Mouse (Mus musculus) C2C12 (cell line): ENCODE measurements at regions not wholly inside any gene's neighbourhood (a gene's known extent, or its start where the extent isn't known, plus 50 kb on each side); places are given as distances from the start of the nearest gene placed in this dataset.

Source experiments
- H3K27me3 ChIP-seq: one replicate; pipeline ENCODE4 v1.6.1; 2011; ENCODE audit not compliant: control insufficient read depth, insufficient read depth, insufficient read length
- H3K36me3 ChIP-seq: one replicate; pipeline ENCODE4 v1.6.1; 2011; ENCODE audit not compliant: control insufficient read depth, insufficient read depth
- H3K4me3 ChIP-seq: one replicate; pipeline ENCODE4 v1.5.1; 2011; ENCODE audit warnings: mild to moderate bottlenecking, control low read depth; ENCODE audit not compliant: poor library complexity, insufficient read depth, severe bottlenecking
- H3K79me2 ChIP-seq: one replicate; pipeline ENCODE4 v1.6.1; 2011; ENCODE audit not compliant: control insufficient read depth, insufficient read depth
- H3K79me3 ChIP-seq: one replicate; pipeline ENCODE4 v1.6.1; 2011; ENCODE audit warnings: low read depth, control low read depth
- H3ac ChIP-seq: one replicate; pipeline ENCODE3; 2011; ENCODE audit warnings: low read depth; ENCODE audit not compliant: control insufficient read depth, insufficient read length
- CEBPB ChIP-seq: IDR thresholded peaks from one replicate; pipeline ENCODE4 v1.6.1; 2011; ENCODE audit warnings: low read depth, mild to moderate bottlenecking, control low read depth, moderate library complexity
- CTCF ChIP-seq: IDR thresholded peaks from one replicate; pipeline ENCODE4 v1.5.1; 2011; ENCODE audit not compliant: control insufficient read depth, insufficient read depth, insufficient read length
- FOSL1 ChIP-seq: IDR thresholded peaks from one replicate; pipeline ENCODE4 v1.8.0; 2011; ENCODE audit warnings: mild to moderate bottlenecking, low read length; ENCODE audit not compliant: poor library complexity, insufficient read depth, severe bottlenecking
- MAX ChIP-seq: IDR thresholded peaks from one replicate; pipeline ENCODE4 v1.6.1; 2011; ENCODE audit warnings: mild to moderate bottlenecking, control low read depth
- MYOD1 ChIP-seq: IDR thresholded peaks from one replicate; pipeline ENCODE4 v1.6.1; 2011; ENCODE audit warnings: low read depth; ENCODE audit not compliant: control insufficient read depth, insufficient read length
- MYOG ChIP-seq: IDR thresholded peaks from one replicate; pipeline ENCODE4 v1.6.1; 2011; ENCODE audit not compliant: control insufficient read depth, insufficient read length; ENCODE audit errors: extremely low read depth
- USF1 ChIP-seq: IDR thresholded peaks from one replicate; pipeline ENCODE4 v1.6.1; 2011; ENCODE audit warnings: low read depth, mild to moderate bottlenecking, control low read depth, moderate library complexity

GRCm38 (mm10) chr17:10105299-10105698, 214.4 kb downstream of the Qk start:
- no peaks in the 10 kb centered on the region for H3K79me2 ChIP-seq
- H3K4me3 ChIP-seq, result no peak overlapping the region
- no peaks in the 10 kb centered on the region for H3K27me3 ChIP-seq
- no peaks in the 10 kb centered on the region for H3K79me3 ChIP-seq
- no peaks in the 10 kb centered on the region for H3K36me3 ChIP-seq
- TF ChIP-seq MYOG, result no peak
- no peak for TF ChIP-seq MAX
- no peak for TF ChIP-seq FOSL1
- no peak for TF ChIP-seq CTCF
- TF ChIP-seq CEBPB, result no peak
- TF ChIP-seq MYOD1, result no peak
- no peak for TF ChIP-seq USF1
- H3ac ChIP-seq, result no peak overlapping the region

- Histone ChIP-seq H3ac (no peak overlapping the region), H3K36me3 (no peaks in the 10 kb centered on the region)
- TF ChIP-seq USF1 (no peak), MYOD1 (peak; percentile 61)
Observed at GRCm38 (mm10) chr17:10098199-10098598, 221.5 kb downstream of the Qk start.

GRCm38 (mm10) chr17:10097691-10098090, 222.0 kb downstream of the Qk start:
- TF ChIP-seq CTCF (no peak), USF1 (no peak), FOSL1 (no peak), MYOD1 (no peak), MAX (no peak), CEBPB (no peak), MYOG (no peak)
- Histone ChIP-seq H3K79me3 (no peaks in the 10 kb centered on the region), H3K4me3 (no peak overlapping the region), H3ac (no peak overlapping the region), H3K79me2 (no peaks in the 10 kb centered on the region), H3K27me3 (no peaks in the 10 kb centered on the region), H3K36me3 (no peaks in the 10 kb centered on the region)

More at GRCm38 (mm10) chr17:10098199-10098598, 221.5 kb downstream of the Qk start:
- no peaks in the 10 kb centered on the region for H3K27me3 ChIP-seq
- no peaks in the 10 kb centered on the region for H3K79me2 ChIP-seq
- H3K79me3 ChIP-seq, result no peaks in the 10 kb centered on the region
- no peak overlapping the region for H3K4me3 ChIP-seq

- Histone ChIP-seq H3K4me3 (no peak overlapping the region), H3ac (no peak overlapping the region), H3K79me2 (no peaks in the 10 kb centered on the region), H3K36me3 (no peaks in the 10 kb centered on the region), H3K27me3 (no peaks in the 10 kb centered on the region), H3K79me3 (no peaks in the 10 kb centered on the region)
- TF ChIP-seq MYOG, result no peak
- TF ChIP-seq USF1, result no peak
- no peak for TF ChIP-seq MAX
- TF ChIP-seq MYOD1, result no peak
- no peak for TF ChIP-seq CTCF
- no peak for TF ChIP-seq FOSL1
- TF ChIP-seq CEBPB, result no peak
Observed at GRCm38 (mm10) chr17:10095841-10096301, 223.8 kb downstream of the Qk start.

GRCm38 (mm10) chr17:10094108-10094521, 225.5 kb downstream of the Qk start:
- H3K36me3 ChIP-seq, result no peaks in the 10 kb centered on the region
- H3K79me2 ChIP-seq, result no peaks in the 10 kb centered on the region
- H3K79me3 ChIP-seq, result no peaks in the 10 kb centered on the region
- H3K27me3 ChIP-seq, result no peaks in the 10 kb centered on the region
- TF ChIP-seq USF1, result no peak
- TF ChIP-seq MAX, result no peak
- no peak for TF ChIP-seq FOSL1
- no peak for TF ChIP-seq CTCF
- no peak for TF ChIP-seq MYOG
- no peak for TF ChIP-seq MYOD1
- TF ChIP-seq CEBPB, result no peak
- no peak overlapping the region for H3K4me3 ChIP-seq
- H3ac ChIP-seq, result no peak overlapping the region

- no peak for TF ChIP-seq MYOG
- TF ChIP-seq CEBPB, result no peak
- TF ChIP-seq MAX, result no peak
- TF ChIP-seq CTCF, result no peak
- TF ChIP-seq MYOD1, result no peak
- no peak for TF ChIP-seq USF1
- no peak for TF ChIP-seq FOSL1
- H3ac ChIP-seq, result no peak overlapping the region
Observed at GRCm38 (mm10) chr17:10093437-10094107, 226.1 kb downstream of the Qk start.

More at GRCm38 (mm10) chr17:10093437-10094107, 226.1 kb downstream of the Qk start:
- H3K4me3 ChIP-seq, result no peak overlapping the region
- no peaks in the 10 kb centered on the region for H3K27me3 ChIP-seq
- no peaks in the 10 kb centered on the region for H3K36me3 ChIP-seq
- no peaks in the 10 kb centered on the region for H3K79me3 ChIP-seq
- no peaks in the 10 kb centered on the region for H3K79me2 ChIP-seq
